Mouse (Mus musculus) adrenal gland, adult (tissue): ENCODE data around the gene Ttn.
"Not testable (repeated sequence)": the region's sequence is repeated elsewhere in the genome, so short reads cannot be mapped to it uniquely, and the experiment has no call there.

Experiments
- DNase-seq, 2 experiments: peaks; one replicate each; pipeline ENCODE4 v3.0.0; 2022 to 2023; ENCODE audit warnings: low spot score in 1 of 2; ENCODE audit not compliant: inconsistent age in 2 of 2

Gene Ttn

DNA sequence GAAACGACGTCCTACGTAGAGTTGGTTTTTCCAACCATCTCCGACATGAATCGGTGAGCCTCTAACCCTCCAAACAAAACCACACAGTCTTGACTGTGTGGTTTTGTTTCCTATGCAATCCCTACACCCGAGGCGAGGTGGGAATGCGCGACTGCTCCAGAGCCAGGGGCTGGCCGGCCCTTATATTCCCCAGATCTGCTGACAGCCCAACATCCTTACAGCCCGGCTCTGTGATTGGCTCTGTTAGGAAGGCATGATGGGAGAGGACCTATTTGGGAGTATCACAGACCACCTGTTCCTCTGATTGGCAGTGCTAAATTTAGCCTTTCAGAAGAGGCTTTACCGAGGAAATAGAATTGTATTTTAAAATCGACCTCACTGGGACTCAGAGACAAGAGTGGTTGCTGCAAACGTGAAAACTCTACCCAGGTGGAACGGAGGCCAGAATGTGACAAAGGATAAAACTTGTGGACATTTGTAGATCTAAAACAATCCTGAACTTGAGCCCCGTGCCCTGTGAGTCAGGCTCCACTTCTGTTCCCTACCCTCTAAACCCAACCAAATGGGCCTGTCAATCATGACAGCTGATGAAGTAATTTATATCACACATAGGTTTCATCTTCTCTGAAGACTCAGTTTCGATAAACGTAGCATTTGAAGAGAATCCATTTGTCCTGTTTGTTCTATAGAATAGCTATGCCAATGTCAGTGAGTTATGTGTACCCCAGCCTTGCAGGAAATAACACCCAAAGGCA lies at the start of gene Ttn:
Gene Ttn, minus strand, starts transcription at position 157 of the 755 bp plus-strand sequence.
- no peak for DNase-seq

DNA sequence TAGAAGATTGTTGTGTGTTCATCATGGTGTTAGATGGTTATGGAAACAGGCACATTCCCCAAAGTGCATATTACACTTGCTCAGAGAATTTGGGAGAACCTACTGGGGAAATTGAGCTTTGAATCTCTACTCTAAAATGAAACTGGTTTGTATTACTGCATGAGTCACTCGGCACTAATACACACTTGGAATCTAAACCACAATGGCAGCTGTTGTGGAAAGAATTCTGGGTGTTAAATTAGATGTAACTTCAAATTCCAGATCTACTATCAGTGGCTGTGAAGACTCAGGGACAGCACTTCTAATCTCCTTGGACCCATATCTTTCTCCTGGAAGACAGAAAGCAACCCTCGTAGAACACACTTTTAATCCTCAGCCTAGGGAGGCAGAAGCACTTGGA lies 38.3 kb upstream of the Ttn start:
- no peak for DNase-seq

DNA sequence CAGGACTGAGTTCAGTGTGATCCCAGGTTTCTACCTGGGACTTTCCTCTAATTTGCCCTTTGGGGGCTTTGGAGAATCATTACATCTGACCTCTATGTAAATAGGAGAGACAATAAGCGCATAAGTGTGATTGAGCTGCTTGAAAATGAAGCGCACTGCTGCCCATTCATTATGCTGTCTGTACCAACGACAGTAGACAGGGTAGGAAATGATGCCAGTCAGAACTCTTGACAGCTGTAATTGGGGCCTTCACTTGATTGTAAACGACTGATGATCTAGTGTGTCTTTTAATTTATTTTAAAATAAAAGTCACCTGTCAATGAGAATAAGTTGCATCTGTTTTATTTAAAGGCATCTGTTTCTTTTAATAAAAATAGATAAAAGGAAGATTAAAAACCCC lies 35.4 kb upstream of the Ttn start:
- DNase-seq = no peak

DNA sequence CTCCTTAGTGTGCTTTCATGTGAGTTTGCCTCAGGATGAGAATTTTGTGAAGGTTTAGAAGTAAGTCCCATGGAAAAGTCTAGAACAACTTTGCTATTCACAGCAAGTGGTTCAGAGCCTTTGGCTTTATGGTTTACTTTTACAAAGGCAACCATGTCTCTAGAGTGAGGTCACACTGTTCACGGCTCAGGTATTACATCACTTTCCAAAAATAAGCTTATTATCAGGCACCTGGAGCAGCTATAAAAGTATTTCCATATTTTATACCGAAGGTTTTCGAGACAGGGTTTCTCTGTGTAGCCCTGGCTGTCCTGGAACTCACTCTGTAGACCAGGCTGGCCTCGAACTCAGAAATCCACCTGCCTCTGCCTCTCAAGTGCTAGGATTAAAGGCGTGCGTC lies 31.1 kb upstream of the Ttn start:
- DNase-seq = not testable (repeated sequence)

DNA sequence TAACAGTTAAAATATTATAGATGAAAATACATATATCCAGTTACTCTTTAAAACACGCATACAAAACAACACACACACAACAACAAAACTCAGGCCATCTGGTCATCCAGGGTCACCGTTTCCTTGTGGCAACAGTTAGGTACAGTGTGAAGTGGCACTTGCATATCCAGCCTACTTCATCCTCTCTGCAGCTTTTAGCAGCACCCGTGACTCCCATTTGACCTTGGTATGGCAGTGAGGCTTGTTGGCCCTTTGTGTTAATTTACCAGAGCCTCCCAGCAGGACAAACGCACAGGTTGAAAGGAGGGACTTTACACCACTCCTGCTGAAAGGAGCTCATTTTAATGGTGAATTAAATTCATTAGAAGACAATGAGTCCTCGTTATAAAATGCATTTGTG lies 29.6 kb upstream of the Ttn start:
- DNase-seq = no peak

DNA sequence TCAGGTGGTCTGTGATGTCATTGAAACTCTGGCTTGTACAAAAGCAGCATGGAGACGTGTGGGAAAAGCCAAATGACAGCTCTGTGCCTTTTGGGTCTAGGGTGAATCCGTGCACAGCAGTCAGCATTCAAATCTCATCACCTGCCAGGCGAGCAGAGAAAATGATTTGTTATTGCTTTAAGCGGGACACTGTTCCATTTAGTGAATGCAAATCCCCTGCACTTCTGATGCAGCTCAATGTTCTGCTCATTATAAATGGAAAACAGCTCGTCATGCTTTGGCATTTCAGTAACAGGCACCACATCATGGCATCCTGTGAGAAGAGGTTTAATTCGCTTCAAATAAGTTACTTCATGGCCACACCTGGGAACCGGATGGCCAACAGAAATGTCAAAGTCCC lies 24.7 kb upstream of the Ttn start:
- DNase-seq = no peak

DNA sequence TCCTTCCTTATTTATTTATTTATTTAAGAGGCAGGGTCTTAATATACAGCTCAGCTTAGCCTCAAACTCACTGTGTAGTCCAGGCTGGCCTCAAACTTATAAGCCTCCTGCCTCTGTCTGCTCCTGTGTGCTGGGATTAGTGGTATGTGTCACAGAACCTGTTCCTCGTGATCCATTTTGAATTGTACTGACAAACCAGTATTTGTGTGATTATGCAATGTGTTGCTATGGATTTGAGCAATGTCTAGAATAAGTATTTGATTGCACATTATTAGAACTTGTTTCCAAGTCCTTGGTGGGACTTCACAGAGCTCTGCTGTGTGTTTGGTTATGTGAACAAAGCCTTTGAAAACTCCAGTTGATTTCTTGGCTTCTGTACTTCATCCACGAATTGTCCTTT lies 20.8 kb upstream of the Ttn start:
- DNase-seq = no peak

DNA sequence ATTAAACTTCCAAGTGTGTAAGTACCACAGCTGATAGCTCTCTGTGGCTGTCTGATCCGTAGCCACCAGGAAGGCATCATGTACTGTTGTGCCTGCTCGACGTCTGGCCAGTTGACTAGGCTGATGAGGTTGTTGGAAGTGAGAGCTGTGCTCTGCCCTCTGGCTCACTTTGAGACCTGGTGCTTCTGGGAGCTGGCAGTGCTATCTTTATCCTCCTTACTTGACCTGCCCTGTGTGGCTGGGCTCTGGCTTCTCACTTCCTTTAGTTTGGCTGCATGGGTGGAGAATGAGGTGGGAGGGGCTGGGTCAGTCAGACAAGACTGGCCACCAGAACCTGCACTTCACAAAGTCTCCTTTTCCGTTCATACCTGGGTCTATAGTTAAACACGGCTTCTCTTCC lies 16.0 kb upstream of the Ttn start:
- DNase-seq = no peak

DNA sequence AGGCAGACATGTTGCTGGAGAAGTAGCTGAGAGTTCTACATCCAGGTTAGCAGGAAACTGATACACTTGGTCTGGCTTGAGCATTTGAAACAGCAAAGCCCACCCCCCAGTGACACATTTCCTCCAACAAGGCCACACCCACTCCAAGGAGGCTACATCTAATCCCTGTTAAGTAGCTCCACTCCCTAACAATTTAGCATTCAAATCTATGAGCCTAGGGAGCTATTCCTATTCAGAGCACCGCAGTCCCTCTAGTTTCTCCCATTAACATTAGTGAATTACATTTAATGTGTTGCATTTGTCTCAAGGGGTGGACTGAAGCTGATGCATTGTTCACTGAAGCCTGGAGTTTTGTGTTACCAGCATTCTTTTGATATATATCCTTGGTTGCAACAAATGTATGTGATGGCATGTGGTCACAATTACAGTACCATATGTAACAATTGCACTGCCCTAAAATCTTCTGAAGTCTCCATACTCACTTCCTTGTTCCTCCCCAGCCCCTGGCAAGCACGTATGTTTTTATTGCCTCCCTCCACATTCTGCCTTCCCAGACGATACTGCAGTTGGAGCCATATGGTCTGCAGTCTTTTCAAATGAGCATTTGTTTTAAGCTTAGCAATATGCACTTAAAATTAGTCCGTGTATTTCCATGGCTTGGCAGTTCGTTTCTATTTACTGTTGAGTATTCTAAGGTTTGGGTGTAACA lies 10.3 kb upstream of the Ttn start:
- no peak for DNase-seq

DNA sequence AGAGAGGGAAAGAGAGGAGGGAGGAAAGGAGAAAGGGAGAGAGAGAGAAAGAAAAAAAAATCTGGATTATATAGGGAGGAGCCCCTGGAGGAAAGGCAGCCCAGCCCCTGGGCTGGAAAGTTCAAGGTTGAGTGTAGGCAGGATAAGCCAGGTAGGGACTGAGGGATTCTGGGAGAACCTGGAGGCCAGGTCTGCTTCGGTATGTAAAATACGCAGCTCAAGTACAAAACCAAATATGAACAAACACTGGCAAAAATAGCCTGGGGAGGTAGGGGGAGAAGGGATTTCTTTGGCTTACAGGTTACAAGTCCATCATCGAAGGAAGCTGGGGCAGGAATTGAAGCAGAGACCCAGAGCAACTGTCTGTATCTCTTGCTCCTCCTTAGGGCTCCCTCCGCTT lies 5.0 kb upstream of the Ttn start:
- DNase-seq = no peak

DNA sequence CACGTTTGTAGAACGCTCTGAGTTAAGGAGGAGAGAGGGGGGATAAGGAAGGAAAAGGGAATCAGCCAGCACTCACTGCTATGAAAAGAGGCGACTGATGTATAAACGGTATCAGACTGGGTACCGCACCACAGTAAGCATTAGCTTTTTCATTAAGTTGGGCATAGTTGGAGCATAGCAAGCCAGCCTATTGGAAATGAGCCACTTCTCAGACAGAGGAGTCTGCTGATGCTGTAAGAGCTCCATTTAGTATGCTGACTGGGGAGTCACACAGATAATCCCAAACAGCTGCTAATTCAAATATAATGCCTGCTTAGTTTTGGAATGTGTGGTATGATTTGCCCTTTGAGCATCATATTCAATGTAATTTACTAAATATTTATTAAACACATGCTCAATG lies 2.0 kb upstream of the Ttn start:
- DNase-seq = no peak

DNA sequence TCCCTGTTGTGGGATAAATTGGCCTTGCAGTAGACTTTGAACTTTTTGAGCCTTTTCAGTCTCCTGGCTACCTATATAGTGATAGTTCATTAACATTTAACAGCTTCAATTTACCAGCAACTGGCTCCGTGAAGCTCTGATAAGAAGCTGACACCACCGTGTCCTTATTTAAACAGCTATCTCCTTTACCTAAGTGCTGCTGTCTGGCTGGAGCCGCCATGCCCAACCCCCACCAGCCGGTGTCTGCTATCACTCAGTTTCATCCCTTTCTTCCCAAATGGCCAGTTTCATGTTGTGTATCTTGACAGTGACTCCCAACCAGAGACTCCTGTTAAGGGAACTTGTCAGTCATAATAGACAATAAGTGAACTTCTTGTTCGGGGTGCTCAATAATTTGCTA lies 1.3 kb upstream of the Ttn start:
- DNase-seq = no peak

DNA sequence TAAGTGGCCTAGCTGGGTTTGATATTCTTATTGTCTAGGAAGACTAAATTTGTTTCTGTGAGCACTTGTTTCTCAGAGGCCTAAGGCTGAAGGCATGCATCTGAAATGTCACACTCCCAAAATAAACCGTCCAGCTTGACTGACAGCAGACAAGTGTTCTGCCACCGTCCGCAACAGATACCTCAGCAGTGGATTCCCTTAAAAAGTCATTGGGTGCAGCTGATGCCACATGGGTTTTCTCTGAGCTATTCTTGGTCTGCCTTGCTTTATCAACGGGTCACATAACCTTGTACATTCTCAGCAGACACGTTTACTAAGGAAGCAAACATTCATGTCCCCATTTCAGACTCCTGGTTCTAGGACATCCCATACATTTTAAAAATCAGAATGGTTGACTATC lies 630 bp downstream of the Ttn start:
- no peak for DNase-seq

DNA sequence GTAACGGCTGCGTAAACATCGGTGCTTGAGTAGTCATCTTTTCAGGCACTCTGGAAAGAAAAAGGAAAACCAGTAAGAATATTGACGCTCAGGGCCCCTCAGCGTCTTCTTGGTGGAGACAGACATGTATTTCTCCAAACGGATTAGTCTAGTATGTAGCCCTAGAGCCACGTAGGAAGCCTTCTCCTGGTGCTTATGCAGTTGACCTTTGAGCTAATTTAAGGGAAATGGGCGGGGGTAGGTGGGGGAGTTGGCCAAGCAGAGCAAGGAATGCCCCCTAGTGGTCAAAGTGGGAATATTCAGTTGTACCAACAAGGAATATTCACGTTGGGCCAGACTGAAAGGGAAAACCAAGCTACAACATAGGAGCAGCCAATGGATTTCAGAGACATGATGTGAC lies 2.2 kb downstream of the Ttn start:
- DNase-seq = peak; percentile 26 to 76

DNA sequence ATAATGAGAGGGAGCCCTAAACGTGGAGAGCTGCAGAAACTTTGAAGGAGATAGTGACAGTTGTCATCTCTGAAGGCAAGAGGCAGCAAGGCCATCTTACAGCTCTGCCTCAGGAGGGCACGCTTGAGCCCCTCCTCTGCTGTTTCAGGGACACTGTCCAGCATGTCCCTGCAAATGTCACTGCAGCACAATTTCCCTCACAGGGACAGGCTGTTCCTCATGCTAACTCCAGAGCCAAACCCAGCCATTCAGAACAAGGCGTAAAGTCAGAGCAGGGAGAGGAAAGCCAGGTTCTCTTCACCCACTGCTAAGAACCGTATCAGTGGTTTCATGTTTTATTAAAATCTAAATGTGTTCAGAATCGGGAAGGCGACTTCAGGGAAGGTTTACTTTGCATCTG lies 4.7 kb downstream of the Ttn start:
- peak in 1 of 2 experiments; percentile 36 for DNase-seq

DNA sequence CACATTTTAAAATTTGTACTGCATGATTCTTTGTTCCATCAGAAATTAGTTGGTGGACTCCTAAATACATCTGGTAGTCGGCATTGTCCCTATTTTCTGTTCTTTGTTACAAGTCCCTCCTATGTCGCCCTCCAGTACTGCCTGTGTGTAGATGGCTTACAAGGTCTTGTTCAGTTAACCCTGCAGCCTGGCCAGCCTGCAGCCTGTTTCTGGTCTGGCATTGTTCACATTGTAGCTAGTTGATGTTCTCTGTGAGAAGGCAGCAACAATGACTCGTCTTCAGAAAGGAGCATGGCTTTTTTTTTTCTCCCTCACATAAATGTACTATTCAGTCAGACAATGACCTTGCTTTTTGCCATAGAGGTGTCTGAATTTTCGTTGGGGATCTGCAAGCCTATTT lies 10.3 kb downstream of the Ttn start:
- DNase-seq = no peak

DNA sequence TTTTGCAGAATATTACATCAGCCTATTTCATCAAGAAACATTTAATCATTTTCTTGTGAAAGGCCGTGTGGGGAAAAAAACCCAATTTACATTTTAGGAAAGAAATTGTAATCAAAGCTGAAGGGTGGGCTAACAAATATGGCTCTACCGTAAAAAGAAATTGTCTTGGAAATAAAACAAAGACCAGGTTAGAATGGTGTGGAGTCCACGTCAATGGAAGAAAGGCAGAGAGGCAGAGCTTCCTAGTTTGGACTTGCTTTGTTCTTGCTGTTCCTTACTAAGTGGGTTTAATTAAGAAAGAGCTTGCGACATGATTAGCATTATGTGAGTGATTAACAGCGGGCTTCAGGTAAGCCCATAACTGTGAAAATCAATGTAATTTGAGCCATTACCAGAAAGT lies 11.3 kb downstream of the Ttn start:
- DNase-seq = no peak

DNA sequence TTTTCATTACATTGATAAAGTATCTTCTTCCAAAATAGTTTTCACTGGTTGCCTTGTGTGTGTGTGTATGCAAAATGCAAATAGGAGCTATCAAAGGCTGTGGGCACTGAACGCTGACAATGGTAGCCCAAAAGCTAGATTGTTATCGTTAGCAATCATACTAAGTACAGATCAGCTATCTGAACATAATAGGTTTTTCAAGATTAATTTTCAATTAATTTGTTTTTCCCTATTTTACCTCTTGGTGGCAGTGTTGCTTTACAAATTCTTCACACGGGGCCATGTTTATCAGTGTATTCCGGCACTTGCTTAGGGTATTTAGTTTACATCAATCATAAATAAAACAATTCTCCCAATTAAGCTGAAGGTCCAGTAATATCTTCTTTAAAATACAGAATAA lies 11.7 kb downstream of the Ttn start:
- DNase-seq = peak in 1 of 2 experiments; percentile 57

DNA sequence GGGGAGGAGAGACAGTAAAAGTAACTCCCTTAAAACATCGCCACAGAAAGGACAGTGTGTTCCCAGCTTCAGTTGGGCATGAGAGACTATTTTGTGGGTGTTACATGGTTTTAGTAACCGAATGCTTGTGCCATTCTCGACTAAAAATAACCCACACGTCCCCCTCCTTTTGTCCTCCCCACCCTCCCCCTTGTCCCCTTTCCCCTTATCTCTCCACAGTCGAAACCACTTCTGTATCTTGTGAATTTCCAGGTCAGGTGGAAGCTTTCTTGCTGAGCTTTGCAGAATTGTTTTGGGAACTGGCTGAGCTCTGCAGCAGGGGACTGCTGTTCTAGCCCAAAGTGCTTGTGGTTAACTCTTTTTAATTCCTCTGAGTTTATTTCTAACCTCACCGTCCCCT lies 12.1 kb downstream of the Ttn start:
- DNase-seq = no peak

DNA sequence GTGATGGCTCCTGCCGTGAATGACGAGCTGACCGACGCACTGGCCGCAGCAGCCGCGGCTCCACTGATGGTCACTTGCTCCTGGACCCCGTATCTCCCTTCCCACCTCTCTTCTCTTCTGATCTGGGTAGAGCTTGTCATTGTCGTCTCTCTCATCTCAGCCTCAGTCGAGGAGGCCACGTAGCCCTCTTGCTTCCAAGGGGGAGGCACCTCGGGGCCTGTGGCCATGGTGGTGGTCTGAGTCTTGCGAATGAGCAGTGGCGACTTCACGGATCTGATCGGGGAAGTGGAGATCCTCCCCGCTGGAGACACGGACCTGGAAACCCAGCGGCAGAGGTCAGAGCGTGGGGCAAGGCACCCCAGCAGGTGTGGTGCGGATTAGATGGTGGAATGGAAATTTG lies 12.7 kb downstream of the Ttn start:
- DNase-seq = no peak

DNA sequence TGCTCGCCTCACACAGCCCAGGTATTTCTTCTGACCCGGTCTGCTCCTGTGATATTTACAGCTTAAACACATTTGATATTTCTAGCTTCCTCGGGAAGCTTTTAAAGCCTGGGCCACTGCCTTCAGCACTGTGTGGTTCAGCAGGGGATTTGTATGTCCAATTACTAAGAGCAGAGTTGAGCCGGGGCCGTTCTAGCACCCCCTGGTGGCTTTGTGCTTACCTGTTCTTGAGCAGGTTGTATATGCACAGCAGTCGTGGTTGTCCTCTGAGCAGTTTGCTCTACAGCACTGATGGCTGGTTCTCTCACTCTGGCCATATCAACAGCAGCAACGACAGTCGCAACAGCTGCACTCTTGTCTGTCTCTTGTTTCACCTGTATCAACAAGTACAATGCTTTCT lies 13.4 kb downstream of the Ttn start:
- DNase-seq = peak; percentile 51 to 86

DNA sequence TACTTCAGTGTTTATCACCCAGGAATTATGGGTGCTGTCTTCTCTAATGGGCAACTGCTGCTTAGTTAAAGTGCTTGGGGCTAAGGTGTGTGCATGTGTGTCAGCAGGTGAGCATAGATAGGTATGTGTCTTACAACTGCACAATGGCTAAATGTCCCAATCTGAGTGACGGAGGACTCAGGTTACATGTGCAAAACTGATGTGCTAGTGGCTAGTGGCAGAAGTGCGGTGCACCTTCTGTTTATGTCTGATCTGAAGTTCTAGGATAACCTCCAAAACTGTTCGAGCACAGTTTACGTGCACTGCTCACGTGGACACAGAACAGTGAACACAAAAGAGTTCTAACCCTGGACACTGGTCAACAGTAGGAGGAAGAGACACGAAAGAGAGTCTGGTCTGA lies 15.8 kb downstream of the Ttn start:
- no peak for DNase-seq

DNA sequence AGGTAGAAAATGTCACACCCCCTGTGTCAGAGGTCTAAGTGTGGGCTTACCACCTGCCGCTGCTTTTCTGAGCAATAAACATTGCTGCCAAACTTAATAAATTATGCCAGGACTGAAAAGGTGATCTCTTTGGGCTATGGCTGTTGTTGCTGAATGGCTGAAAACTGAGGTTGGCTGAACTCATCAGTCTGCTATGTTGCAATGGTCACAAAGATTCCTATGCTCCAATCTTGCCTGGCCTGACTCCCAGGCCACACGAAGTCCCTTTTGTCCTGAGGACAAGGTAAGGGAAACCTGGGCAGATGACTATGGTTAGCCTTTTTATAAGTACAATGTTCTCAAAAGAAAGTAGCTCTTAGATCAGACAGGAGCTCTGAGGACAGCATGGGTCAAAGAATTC lies 16.3 kb downstream of the Ttn start:
- DNase-seq = no peak
